Mouse (Mus musculus) right cerebral cortex, postnatal 10 days (tissue): ENCODE measurements at regions not wholly inside any gene's neighbourhood (a gene's known extent, or its start where the extent isn't known, plus 50 kb on each side); places are given as distances from the start of the nearest gene placed in this dataset.
"Not testable (repeated sequence)": the region's sequence is repeated elsewhere in the genome, so short reads cannot be mapped to it uniquely, and the experiment has no call there.

Experiments
- DNase-seq, 2 experiments: peaks; one replicate each; pipeline ENCODE4 v3.0.0; 2021; ENCODE audit warnings: low spot score in 2 of 2

- DNase-seq = no peak
Measured at GRCm38 (mm10) chr11:113129192-113129591, 347.2 kb downstream of the Sox9 start.

GRCm38 (mm10) chr11:113129975-113130374 is 348.0 kb downstream of the Sox9 start:
- no peak for DNase-seq

GRCm38 (mm10) chr11:113132078-113133064 is 350.3 kb downstream of the Sox9 start:
- DNase-seq = peak; percentile 69 to 73

GRCm38 (mm10) chr11:113133407-113133806 is 351.4 kb downstream of the Sox9 start:
- DNase-seq = no peak

- DNase-seq = no peak
Measured at GRCm38 (mm10) chr11:113135261-113135660, 353.2 kb downstream of the Sox9 start.

GRCm38 (mm10) chr11:113138462-113138861 is 356.4 kb downstream of the Sox9 start:
- no peak for DNase-seq

- peak in 1 of 2 experiments; percentile 38 for DNase-seq
Measured at GRCm38 (mm10) chr11:113140595-113140994, 358.6 kb downstream of the Sox9 start.

GRCm38 (mm10) chr11:113142816-113143215 is 360.8 kb downstream of the Sox9 start:
- DNase-seq = no peak

- peak; percentile 83 to 84 for DNase-seq
Measured at GRCm38 (mm10) chr11:113143839-113144627, 362.0 kb downstream of the Sox9 start.

- DNase-seq = no peak
Measured at GRCm38 (mm10) chr11:113145721-113146120, 363.7 kb downstream of the Sox9 start.

GRCm38 (mm10) chr11:113146762-113147161 is 364.7 kb downstream of the Sox9 start:
- no peak for DNase-seq

GRCm38 (mm10) chr11:113147535-113148197 is 365.6 kb downstream of the Sox9 start:
- DNase-seq = peak in 1 of 2 experiments; percentile 59

- no peak for DNase-seq
Measured at GRCm38 (mm10) chr11:113148198-113148537, 366.1 kb downstream of the Sox9 start.

- DNase-seq = no peak
Measured at GRCm38 (mm10) chr11:113155515-113155914, 373.5 kb downstream of the Sox9 start.

- DNase-seq = no peak
Measured at GRCm38 (mm10) chr11:113163941-113164340, 381.9 kb downstream of the Sox9 start.

GRCm38 (mm10) chr11:113164510-113164909 is 382.5 kb downstream of the Sox9 start:
- DNase-seq = no peak

- DNase-seq = peak; percentile 83
Measured at GRCm38 (mm10) chr11:113165069-113165795, 383.2 kb downstream of the Sox9 start.

- no peak for DNase-seq
Measured at GRCm38 (mm10) chr11:113166517-113166916, 384.5 kb downstream of the Sox9 start.

GRCm38 (mm10) chr11:113172497-113173140 is 390.6 kb downstream of the Sox9 start:
- peak; percentile 74 to 85 for DNase-seq

GRCm38 (mm10) chr11:113173317-113173716 is 391.3 kb downstream of the Sox9 start:
- not testable (repeated sequence) for DNase-seq

GRCm38 (mm10) chr11:113174011-113174507 is 392.0 kb downstream of the Sox9 start:
- no peak for DNase-seq
